Mouse (Mus musculus) brain, embryonic 14.5 days (tissue): Measurements from ENCODE around the gene Aco2.

Experiments
- CTCF ChIP-seq: fragments of 200-500 bp; IDR thresholded peaks from 2 replicates; pipeline ENCODE4 v1.5.1; 2012; ENCODE audit warnings: inconsistent platforms, mild to moderate bottlenecking, moderate library complexity, borderline replicate concordance; ENCODE audit not compliant: insufficient read depth, insufficient read length; ENCODE audit errors: extremely low read depth
- POLR2A ChIP-seq: fragments of 200-500 bp; IDR thresholded peaks from 2 replicates; pipeline ENCODE4 v1.6.1; 2012; ENCODE audit warnings: mild to moderate bottlenecking, inconsistent platforms, borderline replicate concordance; ENCODE audit not compliant: poor library complexity, insufficient read depth, insufficient read length, severe bottlenecking; ENCODE audit errors: extremely low read depth

DNA sequence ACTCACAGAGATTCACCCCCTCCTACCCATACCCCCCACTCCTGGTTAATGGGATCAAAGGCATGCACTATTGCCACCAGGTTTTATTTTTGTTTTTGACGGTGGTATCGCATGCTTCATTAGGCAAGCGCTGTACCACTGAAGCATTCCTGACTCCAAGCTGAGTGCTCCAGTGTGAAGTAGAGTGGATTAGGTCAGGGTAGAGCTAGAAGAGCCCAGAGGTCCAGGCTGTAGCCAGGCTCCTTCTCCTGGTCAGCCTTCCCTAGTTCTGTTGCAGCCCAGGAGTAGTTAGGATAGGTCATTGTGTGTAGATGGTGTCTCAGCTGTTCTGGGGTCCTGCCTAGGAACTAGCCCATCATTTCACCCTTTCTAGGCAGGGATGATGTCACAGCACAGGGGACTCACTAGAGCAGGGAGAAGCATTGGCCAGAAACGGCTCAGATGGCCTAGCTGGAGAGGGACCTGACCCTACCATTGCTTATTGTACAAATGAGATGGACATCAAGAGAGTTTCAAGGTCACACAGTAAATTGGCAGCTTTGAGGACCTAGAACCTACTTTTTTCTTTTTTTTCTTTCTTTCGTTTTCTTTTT lies 27.0 kb upstream of the Aco2 start:
- TF ChIP-seq CTCF (no peak), POLR2A (no peak)
